Mouse (Mus musculus) activated CD4-positive, CD25-positive, alpha-beta regulatory T cell (primary cell): ENCODE data around the gene Pebp1. TPM values are rescaled to one million over a fixed set of nuclear protein-coding genes. Genes with fewer than 3 reads are reported as not detected.

ENCODE experiments used
- polyA plus RNA-seq, 2 experiments: library from polyadenylated mRNA; unstranded; fragments of 100-300 nt; shearing (Covaris generic); gene quantifications; one replicate each; pipeline ENCODE4 v1.2.1; 2017

Pebp1 gene
- polyA plus RNA-seq = 100 to 1,000 TPM; 185 to 276 TPM

DNA sequence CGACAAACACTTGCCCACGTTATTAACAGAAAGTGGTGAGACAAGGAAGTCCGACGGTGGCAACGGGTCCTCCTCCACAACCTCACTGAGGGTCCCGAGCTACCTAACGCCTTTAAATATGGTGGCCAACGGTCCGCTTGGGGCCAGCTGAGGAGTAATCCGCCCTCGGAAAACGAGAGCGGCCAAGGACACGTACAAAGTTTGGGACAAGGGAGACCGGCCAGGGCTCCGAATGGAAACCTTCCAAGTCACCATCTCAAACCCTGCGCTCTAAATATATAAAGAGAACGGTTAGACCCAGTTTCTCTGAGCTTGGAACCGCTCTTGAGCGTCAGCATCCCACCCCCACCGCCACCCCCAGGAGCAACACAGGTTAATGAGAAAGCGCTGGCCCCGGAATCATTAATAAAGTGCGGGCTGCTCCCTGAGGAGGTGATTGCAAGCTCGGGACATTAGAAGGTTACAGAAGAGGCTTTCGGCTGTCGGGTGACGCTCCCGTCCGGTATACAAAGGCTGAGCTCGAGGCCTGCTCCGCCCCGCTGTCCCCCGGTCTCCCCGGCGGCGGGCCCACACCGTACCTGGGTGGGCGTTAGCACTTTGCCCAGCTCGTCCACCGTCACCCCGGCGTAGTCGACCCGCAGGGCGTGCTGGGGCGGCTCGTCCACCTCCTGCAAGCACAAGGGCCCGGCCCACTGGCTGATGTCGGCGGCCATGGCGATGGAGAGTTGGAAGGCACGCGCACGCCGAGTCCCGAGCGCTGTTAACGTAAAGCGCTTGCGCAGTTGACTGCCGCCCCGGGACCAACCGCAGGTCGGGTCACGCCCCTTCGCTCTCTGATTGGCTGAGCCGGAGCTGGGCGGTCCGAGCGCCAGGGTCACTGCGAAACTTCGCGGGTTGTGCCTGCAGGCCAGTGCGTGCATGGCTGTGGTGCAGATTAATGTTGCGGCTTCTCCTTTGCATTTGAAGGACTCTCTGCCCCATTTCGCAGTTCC lies at the start of gene Pebp1:
Gene Pebp1, minus strand, starts transcription at position 795 of the 992 bp plus-strand sequence.

DNA sequence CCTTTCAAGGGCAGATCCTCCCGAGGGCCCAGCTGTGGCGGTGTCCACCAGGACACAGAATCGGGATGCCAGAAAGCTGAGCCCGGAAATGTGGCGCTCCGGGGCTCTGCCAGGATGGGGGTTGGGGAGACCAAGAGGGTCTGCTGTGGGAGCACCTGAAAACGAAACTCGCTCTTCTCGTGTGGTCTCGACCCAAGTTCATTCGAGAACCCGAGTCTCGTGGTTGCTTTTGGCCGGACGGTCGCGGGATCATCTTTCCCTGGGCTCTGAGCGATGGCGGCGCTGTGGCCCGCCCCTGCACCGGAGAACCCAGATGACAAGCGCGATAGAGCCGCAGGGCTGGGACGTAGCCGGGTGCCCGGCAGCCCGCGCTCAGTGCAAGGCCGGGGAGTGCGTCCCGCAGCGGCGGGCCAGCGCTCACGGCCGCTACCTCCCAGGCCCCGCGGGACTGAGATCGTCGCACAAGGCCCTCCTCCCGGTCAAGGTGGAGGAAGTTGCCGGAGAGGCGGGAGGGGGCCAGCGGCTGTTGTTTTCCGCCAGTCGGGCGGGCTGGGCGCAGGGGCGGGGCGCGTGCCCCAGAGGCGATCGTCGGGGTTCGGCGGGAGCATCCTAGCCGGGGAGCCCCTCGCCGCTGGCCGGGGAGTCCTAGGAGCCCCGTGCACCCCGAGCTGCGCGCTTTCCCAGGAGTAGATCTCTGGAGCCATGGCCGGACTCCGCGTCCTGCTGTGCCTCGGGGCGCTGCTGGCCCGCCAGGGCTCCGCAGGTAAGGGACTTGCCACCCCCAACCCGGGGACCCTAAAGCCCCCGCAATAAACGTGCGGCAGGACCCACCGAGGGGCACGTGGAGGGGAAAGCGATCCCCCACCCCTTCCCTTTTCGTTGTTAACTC lies 31.6 kb upstream of the Pebp1 start, which contains the start of gene Vsig10:
Gene Vsig10, plus strand, starts transcription at position 343 of the 889 bp plus-strand sequence.

Other genes with a start within 250 kb of the Pebp1 start
- 10 to 100 TPM; 61.3 to 69.2 TPM for gene Suds3, start 171.5 kb downstream of the Pebp1 start, polyA plus RNA-seq
- gene Taok3, start 167.5 kb downstream of the Pebp1 start, polyA plus RNA-seq = 100 to 1,000 TPM in 1 of 2 experiments, 10 to 100 TPM in 1; 98.2 to 117 TPM
- 1 to 10 TPM; 4.9 to 9.6 TPM for gene Vsig10, start 31.5 kb upstream of the Pebp1 start, polyA plus RNA-seq
- gene Wsb2, start 69.7 kb upstream of the Pebp1 start, polyA plus RNA-seq = 10 to 100 TPM; 53.4 to 63.9 TPM
- 10 to 100 TPM; 40.1 to 67.1 TPM for gene Rfc5, start 101.4 kb upstream of the Pebp1 start, polyA plus RNA-seq
- gene Ksr2, start 126.4 kb upstream of the Pebp1 start, polyA plus RNA-seq = under 1 TPM; 0.32 to 0.53 TPM